Mouse (Mus musculus): ENCODE measurements around the gene Acr. TPM values are rescaled to one million over a fixed set of nuclear protein-coding genes. Genes with fewer than 3 reads are reported as not detected.

Acr gene
- polyA plus RNA-seq (2015; fragmentation: Nextera tagmentation; extraction: Ambion mirVana) = 0.14 TPM in 1 of 2 replicates, not detected in the other

DNA sequence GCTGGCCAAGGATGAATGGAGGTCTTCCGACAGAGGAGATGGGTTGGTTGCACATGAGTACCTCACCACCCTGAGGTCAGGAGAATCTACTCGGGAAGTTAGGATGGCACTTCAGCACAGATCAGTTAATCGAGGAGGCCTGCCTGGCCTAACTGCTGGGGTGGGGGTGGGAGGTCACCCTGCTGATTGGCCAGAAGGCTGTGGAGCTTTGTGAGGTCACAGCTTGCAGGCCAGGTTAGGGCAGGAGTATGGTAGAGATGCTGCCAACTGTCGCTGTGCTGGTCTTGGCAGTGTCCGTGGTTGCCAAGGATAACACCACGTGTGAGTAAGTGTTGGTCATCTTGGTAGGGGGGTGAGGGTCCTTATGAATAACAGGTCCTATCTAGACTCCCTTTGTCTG is at the start of gene Acr:
Acr (plus strand) TSS at position 213 of the 400 bp plus-strand sequence.

GRCm38 (mm10) chr15:89591723-89592455 is 23.8 kb downstream of the Acr start, which contains the start of gene Rabl2:
TSS of gene Rabl2 (minus strand) at chr15:89591923.

Other genes starting within 250 kb of the Acr start
- not detected in 2 replicates for gene Adm2, start 245.6 kb upstream of the Acr start, polyA plus RNA-seq (2015; fragmentation: Nextera tagmentation; extraction: Ambion mirVana)
- not detected in 2 replicates for gene Miox, start 233.9 kb upstream of the Acr start, polyA plus RNA-seq (2015; fragmentation: Nextera tagmentation; extraction: Ambion mirVana)
- gene Lmf2, start 212.7 kb upstream of the Acr start, polyA plus RNA-seq (2015; fragmentation: Nextera tagmentation; extraction: Ambion mirVana) = 27.3 and 34.7 TPM in 2 replicates
- gene Ncaph2, start 212.6 kb upstream of the Acr start, polyA plus RNA-seq (2015; fragmentation: Nextera tagmentation; extraction: Ambion mirVana) = 58.0 and 70.8 TPM in 2 replicates
- gene Sco2, start 194.5 kb upstream of the Acr start, polyA plus RNA-seq (2015; fragmentation: Nextera tagmentation; extraction: Ambion mirVana) = 6.5 and 7.5 TPM in 2 replicates
- gene Tymp, start 191.3 kb upstream of the Acr start, polyA plus RNA-seq (2015; fragmentation: Nextera tagmentation; extraction: Ambion mirVana) = 0.96 and 1.4 TPM in 2 replicates
- 0.61 and 1.2 TPM in 2 replicates for gene Odf3b, start 189.0 kb upstream of the Acr start, polyA plus RNA-seq (2015; fragmentation: Nextera tagmentation; extraction: Ambion mirVana)
- not detected in 2 replicates for gene Klhdc7b, start 183.4 kb upstream of the Acr start, polyA plus RNA-seq (2015; fragmentation: Nextera tagmentation; extraction: Ambion mirVana)
- gene Syce3, start 157.8 kb upstream of the Acr start, polyA plus RNA-seq (2015; fragmentation: Nextera tagmentation; extraction: Ambion mirVana) = not detected in 2 replicates
- gene Cpt1b, start 142.5 kb upstream of the Acr start, polyA plus RNA-seq (2015; fragmentation: Nextera tagmentation; extraction: Ambion mirVana) = 150 and 169 TPM in 2 replicates
- 1.7 and 2.0 TPM in 2 replicates for gene C730034F03Rik, start 138.7 kb upstream of the Acr start, polyA plus RNA-seq (2015; fragmentation: Nextera tagmentation; extraction: Ambion mirVana)
- gene Gm44502, start 138.6 kb upstream of the Acr start, polyA plus RNA-seq (2015; fragmentation: Nextera tagmentation; extraction: Ambion mirVana) = 0.17 and 0.41 TPM in 2 replicates
- 71.2 and 83.3 TPM in 2 replicates for gene Chkb, start 138.4 kb upstream of the Acr start, polyA plus RNA-seq (2015; fragmentation: Nextera tagmentation; extraction: Ambion mirVana)
- 0.14 and 0.15 TPM in 2 replicates for gene Mapk8ip2, start 114.4 kb upstream of the Acr start, polyA plus RNA-seq (2015; fragmentation: Nextera tagmentation; extraction: Ambion mirVana)
- gene Arsa, start 90.9 kb upstream of the Acr start, polyA plus RNA-seq (2015; fragmentation: Nextera tagmentation; extraction: Ambion mirVana) = 12.0 and 13.8 TPM in 2 replicates
- gene Shank3, start 68.7 kb upstream of the Acr start, polyA plus RNA-seq (2015; fragmentation: Nextera tagmentation; extraction: Ambion mirVana) = 0.40 and 0.82 TPM in 2 replicates
- gene Rabl2, start 23.6 kb downstream of the Acr start, polyA plus RNA-seq (2015; fragmentation: Nextera tagmentation; extraction: Ambion mirVana) = 10.2 and 10.9 TPM in 2 replicates

All from skeletal muscle tissue, postnatal 0 days (tissue).